Mouse (Mus musculus) liver, embryonic 14.5 days (tissue): ENCODE measurements around the gene Chga.

Experiments used
- CTCF ChIP-seq: IDR thresholded peaks from 2 replicates; pipeline ENCODE4 v1.5.1; 2016; ENCODE audit warnings: antibody characterized with exemption, low read depth, control low read depth
- EP300 ChIP-seq: IDR thresholded peaks from 2 replicates; pipeline ENCODE4 v1.6.1; 2016; ENCODE audit warnings: antibody characterized with exemption, low read depth

DNA sequence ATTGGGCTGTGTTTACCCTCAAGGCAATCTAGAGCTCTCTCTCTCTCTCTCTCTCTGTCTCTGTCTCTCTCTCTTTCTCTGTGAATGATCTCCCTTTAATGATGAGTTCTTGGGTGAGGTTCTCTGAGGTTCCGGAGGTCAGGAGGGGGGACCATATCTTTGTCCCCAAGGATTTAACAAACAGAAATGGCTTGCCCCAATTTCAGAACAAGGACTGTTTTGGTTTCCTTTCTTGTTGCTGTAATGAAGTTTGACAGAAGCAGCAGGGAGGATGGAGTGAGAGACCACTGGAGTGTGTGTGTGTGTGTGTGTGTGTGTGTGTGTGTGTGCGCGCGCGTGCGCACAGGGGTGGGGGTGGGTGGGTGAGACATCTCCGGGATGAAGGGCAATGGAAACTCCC, 13.6 kb upstream of the Chga start:
- TF ChIP-seq CTCF (no peak), EP300 (no peak)
